Mouse (Mus musculus): ENCODE data around the gene Galk2. TPM values are rescaled to one million over a fixed set of nuclear protein-coding genes. Genes with fewer than 3 reads are reported as not detected.

The Galk2 gene
- polyA plus RNA-seq, 1 experiment from 2014 or later: 37.7 TPM

DNA sequence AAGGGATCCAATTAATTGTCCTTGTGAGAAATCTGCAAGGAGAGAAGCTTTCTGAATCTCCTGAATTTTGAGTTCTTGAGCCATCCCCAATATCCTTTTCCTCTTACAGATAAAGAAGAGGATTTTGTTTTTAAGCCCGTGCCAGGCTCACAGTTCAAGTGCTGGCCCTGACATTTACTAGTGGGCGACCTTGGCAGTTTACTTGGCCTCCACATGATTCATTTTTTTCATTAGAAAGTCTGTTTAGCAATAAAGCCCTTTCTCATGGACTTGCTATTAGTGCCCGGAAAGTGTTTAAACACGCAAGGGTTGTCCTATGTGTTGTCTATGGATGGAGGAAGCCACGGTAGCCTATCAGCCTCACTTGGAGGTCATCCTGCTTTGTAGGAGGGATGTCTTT, 64.4 kb downstream of the Galk2 start:
- H3K4me2 ChIP-seq: no peak overlapping the region
- peaks cover 3% of the 10 kb centered on the region for H3K36me3 ChIP-seq
- H3K4me3 ChIP-seq: no peak overlapping the region
- WGBS: 93% methylated on average over 5 of the region's 5 CpGs
- no peak overlapping the region for H3K9ac ChIP-seq
- H3K27me3 ChIP-seq: no peaks in the 10 kb centered on the region
- no peak overlapping the region for H3K27ac ChIP-seq
- no peak for ATAC-seq (ENCODE audit: insufficient number of reproducible peaks, insufficient read depth, low FRiP score, low TSS enrichment, low read depth)
- no peaks in the 10 kb centered on the region for H3K9me3 ChIP-seq
- H3K4me1 ChIP-seq: 0 out of 2 replicates have a peak, but pooled peaks cover 6% of the 10 kb centered on the region

- H3K36me3 ChIP-seq: peaks cover 3% of the 10 kb centered on the region
- no peaks in the 10 kb centered on the region for H3K9me3 ChIP-seq
- H3K4me2 ChIP-seq: no peak overlapping the region
- no peak overlapping the region for H3K4me3 ChIP-seq
- ATAC-seq (ENCODE audit: insufficient number of reproducible peaks, insufficient read depth, low FRiP score, low TSS enrichment, low read depth): no peak
- H3K27me3 ChIP-seq: no peaks in the 10 kb centered on the region
- WGBS: 62% methylated on average over 1 of the region's 1 CpGs
- H3K9ac ChIP-seq: no peak overlapping the region
- 0 out of 2 replicates have a peak, but pooled peaks cover 6% of the 10 kb centered on the region for H3K4me1 ChIP-seq
- H3K27ac ChIP-seq: no peak overlapping the region
Measured at GRCm38 (mm10) chr2:125924554-125924953, 65.6 kb downstream of the Galk2 start.

GRCm38 (mm10) chr2:125925081-125925480, 66.2 kb downstream of the Galk2 start:
- Histone ChIP-seq H3K4me2 (no peak overlapping the region), H3K9me3 (no peaks in the 10 kb centered on the region), H3K4me1 (0 out of 2 replicates have a peak, but pooled peaks cover 6% of the 10 kb centered on the region), H3K9ac (no peak overlapping the region), H3K4me3 (no peak overlapping the region), H3K27me3 (no peaks in the 10 kb centered on the region), H3K27ac (no peak overlapping the region), H3K36me3 (peaks cover 3% of the 10 kb centered on the region)
- no peak for ATAC-seq (ENCODE audit: insufficient number of reproducible peaks, insufficient read depth, low FRiP score, low TSS enrichment, low read depth)
- 72% methylated on average over 3 of the region's 3 CpGs for WGBS

DNA sequence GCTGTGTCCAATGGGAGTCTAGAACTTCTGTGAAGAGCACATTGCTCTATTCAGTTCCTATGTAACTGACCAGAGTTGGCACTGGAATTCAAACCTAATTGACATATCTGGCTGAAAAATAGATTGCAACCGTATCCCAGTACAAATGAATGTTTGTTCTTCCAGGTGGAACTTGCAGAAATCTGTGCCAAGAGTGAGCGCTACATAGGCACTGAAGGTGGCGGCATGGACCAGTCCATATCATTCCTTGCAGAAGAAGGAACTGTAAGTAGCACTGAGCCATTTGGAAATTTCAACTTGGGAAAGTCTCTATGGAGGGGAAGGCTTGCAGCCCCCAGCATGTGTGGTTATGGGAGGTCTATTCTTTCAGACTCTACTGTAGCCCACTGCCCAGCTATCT, 70.5 kb downstream of the Galk2 start:
- no peaks in the 10 kb centered on the region for H3K9me3 ChIP-seq
- H3K4me2 ChIP-seq: no peak overlapping the region
- H3K9ac ChIP-seq: no peak overlapping the region
- H3K27ac ChIP-seq: no peak overlapping the region
- 86% methylated on average over 3 of the region's 3 CpGs for WGBS
- 0 out of 2 replicates have a peak, but pooled peaks have one; percentile 13 for ATAC-seq (ENCODE audit: insufficient number of reproducible peaks, insufficient read depth, low FRiP score, low TSS enrichment, low read depth)
- peaks cover 11% of the 10 kb centered on the region; the same call in 1 of the 2 replicates for H3K36me3 ChIP-seq
- no peak overlapping the region for H3K4me3 ChIP-seq
- peaks cover 13% of the 10 kb centered on the region for H3K4me1 ChIP-seq
- H3K27me3 ChIP-seq: no peaks in the 10 kb centered on the region

- Histone ChIP-seq H3K4me2 (no peak overlapping the region), H3K9me3 (no peaks in the 10 kb centered on the region)
- peak; percentile 52; the same call in 1 of the 2 replicates for ATAC-seq (ENCODE audit: insufficient number of reproducible peaks, insufficient read depth, low FRiP score, low TSS enrichment, low read depth)
Measured at GRCm38 (mm10) chr2:125929872-125930271, 71.0 kb downstream of the Galk2 start.

DNA sequence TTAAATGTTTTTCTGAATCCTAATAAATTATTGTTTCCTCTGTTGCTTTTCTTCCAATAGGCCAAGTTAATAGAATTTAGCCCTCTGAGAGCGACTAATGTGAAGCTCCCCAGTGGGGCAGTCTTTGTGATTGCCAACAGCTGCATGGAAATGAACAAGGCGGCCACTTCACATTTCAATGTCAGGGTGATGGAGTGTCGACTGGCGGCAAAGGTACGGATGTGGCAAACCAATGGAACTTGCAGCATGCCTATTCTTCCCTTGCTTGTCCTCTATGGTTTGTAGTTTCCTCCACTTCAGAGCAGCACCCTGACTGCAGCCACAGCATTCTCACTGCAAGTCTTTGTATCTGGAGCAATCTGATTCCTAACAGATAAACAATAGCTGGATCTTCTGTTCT, 72.3 kb downstream of the Galk2 start:
- Histone ChIP-seq H3K4me3 (no peak overlapping the region), H3K9ac (no peak overlapping the region), H3K27ac (no peak overlapping the region), H3K4me2 (no peak overlapping the region), H3K4me1 (peaks cover 13% of the 10 kb centered on the region), H3K36me3 (peaks cover 11% of the 10 kb centered on the region; the same call in 1 of the 2 replicates), H3K27me3 (no peaks in the 10 kb centered on the region), H3K9me3 (no peaks in the 10 kb centered on the region)
- ATAC-seq (ENCODE audit: insufficient number of reproducible peaks, insufficient read depth, low FRiP score, low TSS enrichment, low read depth): no peak
- 74% methylated on average over 5 of the region's 5 CpGs for WGBS

More at GRCm38 (mm10) chr2:125929872-125930271, 71.0 kb downstream of the Galk2 start:
- Histone ChIP-seq H3K36me3 (peaks cover 11% of the 10 kb centered on the region; the same call in 1 of the 2 replicates), H3K27ac (peak overlapping the region; percentile 69; the same call in 1 of the 2 replicates), H3K9ac (no peak overlapping the region), H3K27me3 (no peaks in the 10 kb centered on the region), H3K4me3 (no peak overlapping the region), H3K4me1 (peaks cover 13% of the 10 kb centered on the region)
- 40% methylated on average over 2 of the region's 2 CpGs for WGBS

GRCm38 (mm10) chr2:125932734-125933133, 73.8 kb downstream of the Galk2 start:
- Histone ChIP-seq H3K4me1 (peaks cover 13% of the 10 kb centered on the region), H3K36me3 (peaks cover 11% of the 10 kb centered on the region; the same call in 1 of the 2 replicates), H3K9ac (no peak overlapping the region), H3K27ac (no peak overlapping the region), H3K4me2 (no peak overlapping the region), H3K9me3 (no peaks in the 10 kb centered on the region), H3K4me3 (no peak overlapping the region), H3K27me3 (no peaks in the 10 kb centered on the region)
- no peak for ATAC-seq (ENCODE audit: insufficient number of reproducible peaks, insufficient read depth, low FRiP score, low TSS enrichment, low read depth)

- no peak overlapping the region for H3K9ac ChIP-seq
- no peak overlapping the region for H3K4me3 ChIP-seq
- H3K27me3 ChIP-seq: no peaks in the 10 kb centered on the region
- 63% methylated on average over 3 of the region's 3 CpGs for WGBS
- no peaks in the 10 kb centered on the region for H3K9me3 ChIP-seq
- peaks cover 13% of the 10 kb centered on the region for H3K4me1 ChIP-seq
- H3K36me3 ChIP-seq: peaks cover 11% of the 10 kb centered on the region; the same call in 1 of the 2 replicates
- H3K4me2 ChIP-seq: no peak overlapping the region
- ATAC-seq (ENCODE audit: insufficient number of reproducible peaks, insufficient read depth, low FRiP score, low TSS enrichment, low read depth): no peak
- no peak overlapping the region for H3K27ac ChIP-seq
Measured at GRCm38 (mm10) chr2:125933977-125934376, 75.1 kb downstream of the Galk2 start.

- Histone ChIP-seq H3K4me2 (no peak overlapping the region), H3K9me3 (no peaks in the 10 kb centered on the region), H3K27ac (no peak overlapping the region), H3K4me3 (no peak overlapping the region), H3K4me1 (peaks cover 9% of the 10 kb centered on the region), H3K9ac (no peak overlapping the region), H3K27me3 (no peaks in the 10 kb centered on the region), H3K36me3 (peaks cover 8% of the 10 kb centered on the region; the same call in 1 of the 2 replicates)
- 44% methylated on average over 5 of the region's 5 CpGs for WGBS
- ATAC-seq (ENCODE audit: insufficient number of reproducible peaks, insufficient read depth, low FRiP score, low TSS enrichment, low read depth): no peak
Measured at GRCm38 (mm10) chr2:125936396-125936795, 77.5 kb downstream of the Galk2 start.

- no peak overlapping the region for H3K4me2 ChIP-seq
- WGBS: 72% methylated on average over 6 of the region's 6 CpGs
- H3K27me3 ChIP-seq: no peaks in the 10 kb centered on the region
- H3K36me3 ChIP-seq: no peaks in the 10 kb centered on the region; the same call in 1 of the 2 replicates
- no peak overlapping the region for H3K4me3 ChIP-seq
- H3K9me3 ChIP-seq: no peaks in the 10 kb centered on the region
- ATAC-seq (ENCODE audit: insufficient number of reproducible peaks, insufficient read depth, low FRiP score, low TSS enrichment, low read depth): no peak
- H3K9ac ChIP-seq: no peak overlapping the region
- no peak overlapping the region; the same call in 1 of the 2 replicates for H3K27ac ChIP-seq
- no peaks in the 10 kb centered on the region for H3K4me1 ChIP-seq
Measured at GRCm38 (mm10) chr2:125938993-125939642, 80.2 kb downstream of the Galk2 start.

GRCm38 (mm10) chr2:125941111-125941785, 82.3 kb downstream of the Galk2 start:
- H3K9me3 ChIP-seq: no peaks in the 10 kb centered on the region
- H3K4me2 ChIP-seq: no peak overlapping the region
- no peaks in the 10 kb centered on the region for H3K27me3 ChIP-seq
- H3K4me1 ChIP-seq: no peaks in the 10 kb centered on the region
- H3K4me3 ChIP-seq: no peak overlapping the region
- H3K9ac ChIP-seq: no peak overlapping the region
- no peak for ATAC-seq (ENCODE audit: insufficient number of reproducible peaks, insufficient read depth, low FRiP score, low TSS enrichment, low read depth)
- H3K27ac ChIP-seq: no peak overlapping the region
- WGBS: 65% methylated on average over 6 of the region's 6 CpGs
- H3K36me3 ChIP-seq: no peaks in the 10 kb centered on the region; the same call in 1 of the 2 replicates

DNA sequence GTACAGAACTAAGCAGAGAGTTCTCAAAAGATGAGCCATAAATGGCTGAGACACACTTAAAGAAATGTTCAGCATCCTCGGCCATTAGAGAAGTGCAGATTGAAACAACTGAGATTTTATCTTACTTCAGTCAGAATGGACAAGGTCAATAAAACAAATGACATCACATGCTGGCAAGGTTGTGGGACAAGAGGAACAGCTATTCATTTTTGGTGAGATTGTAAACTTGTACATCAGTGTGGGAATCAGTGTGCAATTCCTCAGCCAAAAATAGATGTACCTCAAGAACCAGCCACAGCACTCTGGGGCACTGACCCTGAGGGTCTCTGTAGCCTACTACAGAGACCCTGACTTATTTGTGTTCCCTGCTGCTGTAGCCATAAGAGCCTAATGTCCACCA, 84.4 kb downstream of the Galk2 start:
- WGBS: 69% methylated on average over 1 of the region's 1 CpGs
- no peak for ATAC-seq (ENCODE audit: insufficient number of reproducible peaks, insufficient read depth, low FRiP score, low TSS enrichment, low read depth)
- Histone ChIP-seq H3K9me3 (no peaks in the 10 kb centered on the region), H3K4me1 (no peaks in the 10 kb centered on the region), H3K4me2 (no peak overlapping the region), H3K36me3 (peaks cover 9% of the 10 kb centered on the region; the same call in 1 of the 2 replicates), H3K27me3 (no peaks in the 10 kb centered on the region), H3K27ac (no peak overlapping the region), H3K9ac (no peak overlapping the region), H3K4me3 (no peak overlapping the region)

Measured in embryonic facial prominence, embryonic 13.5 days (tissue).